Mouse (Mus musculus): ENCODE data around the gene Rtn4rl2.

The Rtn4rl2 gene

GRCm38 (mm10) chr2:84885084-84886055 lies 1.1 kb downstream of the Rtn4rl2 start:
- no peak for DNase-seq (ENCODE audit: low spot score in 2 of 2)

DNA sequence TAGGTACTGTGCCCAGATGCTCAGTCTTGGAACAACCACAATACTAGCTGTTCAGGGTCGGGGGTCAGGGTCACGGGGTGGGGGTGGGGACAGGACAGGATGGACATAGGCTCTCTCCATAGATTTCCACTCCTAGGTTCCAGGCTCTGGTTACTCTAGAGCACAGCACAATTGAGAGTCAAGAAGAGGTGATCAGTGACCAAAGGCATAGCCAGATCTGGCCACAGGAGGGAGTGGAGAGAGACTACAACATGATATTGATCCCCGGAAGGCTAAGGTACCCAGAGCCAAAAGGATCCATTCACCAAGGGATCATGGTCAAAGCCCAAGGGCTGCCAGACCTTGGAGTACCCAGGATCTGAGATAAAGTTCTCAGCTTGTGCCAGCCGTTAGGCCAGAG lies 1.9 kb downstream of the Rtn4rl2 start:
- no peak for DNase-seq (ENCODE audit: low spot score in 2 of 2)

GRCm38 (mm10) chr2:84883942-84884341 lies 2.6 kb downstream of the Rtn4rl2 start:
- DNase-seq (ENCODE audit: low spot score in 2 of 2): no peak

DNA sequence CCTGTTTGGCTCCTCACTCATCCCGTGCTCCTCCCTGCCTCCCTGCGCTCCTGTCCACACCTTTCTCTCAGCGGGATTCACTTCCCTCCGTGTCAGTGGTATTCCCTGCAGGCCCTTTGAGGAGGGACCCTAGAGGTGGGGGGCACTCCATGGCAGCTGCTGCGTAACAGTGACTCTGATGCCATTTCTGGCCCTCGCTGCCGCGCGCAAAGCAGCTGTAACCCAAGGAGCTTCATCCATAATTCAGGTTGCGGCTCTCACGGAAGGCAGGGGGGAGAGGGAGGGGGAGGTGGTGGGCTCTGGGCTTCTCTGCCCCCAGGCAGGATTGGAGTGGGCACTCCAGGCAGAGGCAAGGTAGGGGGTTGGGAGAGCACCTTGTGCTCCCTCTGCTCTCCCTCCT lies 3.0 kb downstream of the Rtn4rl2 start:
- DNase-seq (ENCODE audit: low spot score in 2 of 2): no peak

GRCm38 (mm10) chr2:84883084-84883483 lies 3.4 kb downstream of the Rtn4rl2 start:
- no peak for DNase-seq (ENCODE audit: low spot score in 2 of 2)

DNA sequence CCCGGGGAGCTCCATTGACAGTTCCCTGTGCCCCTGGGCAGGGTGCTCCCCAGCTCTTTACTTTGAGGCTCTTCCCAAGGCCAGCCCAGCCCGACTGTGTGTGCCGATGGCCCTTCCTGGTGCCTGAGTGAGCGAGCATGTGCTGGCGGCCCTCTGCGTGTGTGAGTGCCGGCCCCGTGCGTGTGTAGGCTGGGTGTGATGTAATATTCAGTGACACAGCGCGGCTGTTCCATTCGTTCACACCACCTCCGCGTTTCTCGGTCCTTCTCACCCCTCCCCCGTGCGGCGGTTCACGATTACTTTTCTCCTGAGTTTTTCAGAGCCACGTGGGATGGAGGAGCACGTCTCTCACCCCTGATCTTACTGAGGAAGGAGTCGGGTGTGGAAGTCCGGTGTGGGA lies 3.9 kb downstream of the Rtn4rl2 start:
- peak; percentile 83 to 87 for DNase-seq (ENCODE audit: low spot score in 2 of 2)

DNA sequence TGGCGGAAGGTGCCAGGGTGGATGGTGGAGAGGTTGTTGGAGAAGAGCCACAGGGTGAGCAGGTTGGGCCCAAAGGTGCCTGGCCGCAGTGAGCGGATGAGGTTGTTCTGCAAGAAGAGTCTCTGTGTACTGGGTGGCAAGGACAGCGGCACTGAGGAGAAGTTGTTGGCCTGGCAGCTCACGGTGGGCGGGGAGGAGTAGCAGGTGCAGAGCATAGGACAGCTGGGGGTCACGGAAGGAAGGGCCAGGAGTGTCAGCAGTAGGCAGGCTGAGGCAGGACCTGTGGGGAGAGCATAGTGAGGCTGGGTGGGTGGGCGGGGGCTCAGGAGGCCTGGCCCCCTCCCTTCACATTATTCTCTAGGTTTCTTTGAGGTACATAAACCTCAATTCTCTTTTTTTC lies 5.9 kb downstream of the Rtn4rl2 start:
- DNase-seq (ENCODE audit: low spot score in 2 of 2): no peak

GRCm38 (mm10) chr2:84875842-84876241 lies 10.7 kb downstream of the Rtn4rl2 start:
- no peak for DNase-seq (ENCODE audit: low spot score in 2 of 2)

DNA sequence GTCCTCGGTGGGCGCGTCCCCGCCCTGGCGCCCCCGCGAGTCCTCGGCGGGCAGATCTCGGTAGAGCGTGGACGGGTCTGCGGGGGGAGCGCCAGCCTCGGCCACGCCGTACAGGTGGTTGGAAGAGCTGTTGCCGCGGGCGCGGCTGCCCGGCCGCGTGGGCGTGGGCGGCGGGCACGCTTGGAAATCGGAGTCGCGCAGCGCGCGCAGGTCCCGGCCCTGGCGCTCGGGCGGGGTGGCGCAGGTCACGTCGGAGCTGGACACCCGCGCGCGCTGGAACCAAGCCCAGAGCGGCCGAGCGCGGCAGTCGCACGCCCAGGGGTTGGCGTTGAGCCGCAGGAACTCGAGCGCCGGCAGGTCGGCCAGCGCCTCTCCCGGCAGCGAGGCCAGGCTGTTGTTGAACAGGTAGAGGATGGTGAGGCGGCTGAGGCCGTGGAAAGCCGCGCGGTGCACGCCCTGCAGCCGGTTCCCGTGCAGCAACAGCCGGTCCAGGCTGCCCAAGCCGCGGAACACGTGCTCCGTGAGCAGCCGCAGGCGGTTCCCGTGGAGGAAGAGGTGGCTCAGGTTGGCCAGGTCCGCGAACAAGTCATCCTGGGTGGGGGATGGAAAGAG lies 14.3 kb downstream of the Rtn4rl2 start:
- no peak for DNase-seq (ENCODE audit: low spot score in 2 of 2)

DNA sequence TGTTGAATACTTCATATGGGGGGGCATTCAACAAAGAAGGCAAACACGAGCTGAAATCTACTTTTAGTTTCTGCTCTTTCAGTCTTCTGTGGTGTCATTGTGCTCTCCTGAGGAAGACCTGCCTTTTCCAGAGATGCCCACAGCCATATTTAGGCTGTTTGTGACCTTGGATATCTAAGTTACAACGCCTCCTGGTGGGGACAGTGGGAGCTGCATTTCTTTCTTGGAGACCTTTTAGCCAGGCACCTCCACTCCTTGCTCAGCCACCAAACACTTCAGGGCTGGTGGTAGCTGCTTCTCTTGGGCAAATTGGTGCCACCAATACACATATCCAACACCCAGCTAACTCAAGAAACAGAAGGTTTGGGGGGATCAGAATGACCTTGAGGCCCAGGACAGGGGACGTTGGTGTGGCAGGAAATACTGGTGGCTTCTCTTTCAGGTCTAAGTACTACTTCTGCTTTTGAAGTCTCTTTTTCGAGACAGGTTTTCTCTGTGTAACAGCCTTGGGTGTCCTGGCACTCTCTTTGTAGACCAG lies 15.8 kb downstream of the Rtn4rl2 start:
- no peak for DNase-seq (ENCODE audit: low spot score in 2 of 2)

DNA sequence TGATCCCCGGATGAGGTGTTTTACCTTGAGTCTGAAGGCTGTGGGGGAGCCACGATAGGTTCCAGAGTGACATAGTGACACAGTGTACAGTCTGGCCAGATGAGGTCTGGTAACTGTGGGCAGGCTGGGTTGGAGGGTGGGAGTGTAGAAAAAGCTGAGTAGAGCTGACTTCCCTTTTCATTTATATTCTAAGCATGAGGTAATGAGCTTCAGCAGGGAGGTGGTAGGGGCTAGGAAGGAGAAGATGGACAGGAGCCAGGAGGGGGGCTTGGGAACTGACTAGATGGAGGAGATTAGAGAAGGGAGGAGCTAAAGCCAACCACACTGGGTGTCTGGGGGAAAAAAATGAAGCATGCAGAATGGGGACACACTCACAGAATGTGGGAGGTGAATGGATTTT lies 17.5 kb downstream of the Rtn4rl2 start:
- DNase-seq (ENCODE audit: low spot score in 2 of 2): no peak

- DNase-seq (ENCODE audit: low spot score in 2 of 2): peak; percentile 68 to 74
Observed at GRCm38 (mm10) chr2:84868521-84868943, 18.0 kb downstream of the Rtn4rl2 start.

DNA sequence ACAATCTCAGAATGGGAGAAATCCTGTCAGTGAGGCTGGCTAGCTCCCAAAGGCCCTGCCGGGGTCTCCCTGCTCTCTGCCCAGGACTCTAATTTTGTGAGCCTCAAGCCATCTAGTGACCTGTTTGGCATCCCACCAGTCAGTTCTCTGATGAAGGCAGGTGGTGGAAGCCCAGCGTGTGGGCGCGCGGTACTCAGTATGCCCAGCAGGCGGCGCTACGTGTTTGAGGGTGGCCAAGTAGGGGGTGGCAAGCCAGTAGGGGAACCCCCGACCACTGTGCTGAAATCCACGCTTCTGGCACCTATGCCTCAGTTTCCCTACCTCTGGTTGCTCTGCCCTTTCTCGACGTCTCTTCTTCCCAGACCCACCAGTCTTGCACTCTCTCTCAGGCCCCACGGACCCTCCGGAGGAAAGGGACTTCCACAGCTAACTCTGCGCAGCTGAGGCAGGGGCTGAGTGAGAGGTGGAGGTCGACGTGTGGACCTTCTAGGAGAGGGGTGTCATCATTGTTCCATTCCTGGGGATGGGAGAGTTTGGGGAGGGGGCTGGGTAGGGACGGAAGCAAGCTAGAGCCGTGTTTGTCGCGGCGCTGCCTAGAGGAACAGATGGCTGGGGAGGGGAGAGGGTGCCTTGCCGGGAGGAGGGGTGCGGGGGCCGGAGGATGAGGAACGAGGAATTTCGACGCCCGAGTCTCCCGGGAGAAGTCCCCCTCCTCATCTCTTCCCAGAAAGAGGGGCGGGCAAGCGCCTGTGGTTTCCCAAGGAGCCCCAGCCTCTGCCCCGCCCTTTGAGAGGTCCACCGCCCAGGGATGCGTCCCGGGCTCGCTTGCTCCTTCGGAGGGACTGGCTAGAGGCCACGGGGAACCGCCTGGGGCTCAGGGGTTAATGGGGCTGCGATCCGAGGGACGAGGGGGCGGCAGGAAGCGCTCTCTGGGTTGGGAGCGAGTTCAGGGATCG lies 20.6 kb downstream of the Rtn4rl2 start:
- no peak for DNase-seq (ENCODE audit: low spot score in 2 of 2)

DNA sequence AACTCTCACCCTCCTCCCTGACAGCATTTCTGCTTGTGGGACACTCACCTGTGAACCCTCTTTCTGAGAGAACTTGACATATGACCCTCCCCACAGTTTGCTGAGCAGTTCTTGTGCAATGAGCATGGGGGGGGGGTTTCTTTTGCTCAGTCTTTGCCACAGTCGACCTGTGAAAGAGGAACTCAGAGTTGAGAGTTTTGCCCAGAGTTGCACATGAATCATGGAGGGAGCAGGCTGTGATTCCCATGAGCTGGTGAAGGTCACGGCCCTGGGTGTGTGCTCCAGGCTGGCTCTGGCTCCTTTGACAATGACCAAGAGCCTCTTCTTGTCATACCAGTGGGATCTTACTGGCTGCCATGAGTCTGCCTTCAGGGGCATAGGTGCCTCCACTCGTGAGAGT lies 24.3 kb downstream of the Rtn4rl2 start:
- no peak for DNase-seq (ENCODE audit: low spot score in 2 of 2)

- DNase-seq (ENCODE audit: low spot score in 2 of 2): no peak
Observed at GRCm38 (mm10) chr2:84861430-84861829, 25.1 kb downstream of the Rtn4rl2 start.

GRCm38 (mm10) chr2:84859991-84860780 lies 26.3 kb downstream of the Rtn4rl2 start:
- DNase-seq (ENCODE audit: low spot score in 2 of 2): no peak

DNA sequence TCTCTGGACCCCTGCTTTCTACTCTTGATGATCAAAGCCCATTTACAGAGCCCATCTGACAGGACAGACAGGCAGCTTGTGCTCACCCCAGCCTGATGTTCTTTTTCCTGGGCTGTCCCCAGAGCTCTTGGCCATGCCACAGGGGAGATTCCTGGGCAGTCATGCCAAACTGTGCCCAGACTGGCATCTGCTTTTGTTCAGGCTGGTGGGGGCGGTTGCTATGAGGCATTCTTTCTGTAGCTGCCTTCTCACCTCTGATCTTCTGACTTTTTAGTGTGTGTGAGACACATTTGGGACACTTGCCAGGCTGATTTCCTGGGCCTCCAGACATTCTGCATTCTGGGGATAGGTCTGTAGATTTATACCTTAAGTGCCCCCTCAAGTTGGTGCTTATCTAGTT lies 28.0 kb downstream of the Rtn4rl2 start:
- DNase-seq (ENCODE audit: low spot score in 2 of 2): no peak

GRCm38 (mm10) chr2:84855732-84856131 lies 30.8 kb downstream of the Rtn4rl2 start:
- no peak for DNase-seq (ENCODE audit: low spot score in 2 of 2)

- DNase-seq (ENCODE audit: low spot score in 2 of 2): no peak
Observed at GRCm38 (mm10) chr2:84851130-84852040, 35.1 kb downstream of the Rtn4rl2 start.
